Mouse (Mus musculus) heart, postnatal 0 days (tissue): ENCODE measurements around the gene Spryd4. TPM values are rescaled to one million over a fixed set of nuclear protein-coding genes. Genes with fewer than 3 reads are reported as not detected.

Experiments used
- ATAC-seq: fragments of 200-750 bp; cut with Nextera tagmentation; 2 replicates; pipeline ENCODE4 v1.8.0; 2017; ENCODE audit warnings: low read depth, moderate number of reproducible peaks, moderate library complexity; ENCODE audit not compliant: insufficient read depth
- DNase-seq: peaks from one replicate; pipeline ENCODE4 v3.0.0-alpha.2; 2016; ENCODE audit warnings: low spot score
- H3K27ac ChIP-seq: fragments of 300-500 bp; sonication (generic); 2 replicates; pipeline ENCODE4 v1.5.1; 2014; ENCODE audit warnings: low read depth, mild to moderate bottlenecking
- H3K27me3 ChIP-seq: fragments of 300-500 bp; sonication (generic); 2 replicates; pipeline ENCODE4 v1.6.1; 2014; ENCODE audit warnings: low read length, mixed read lengths; ENCODE audit not compliant: control insufficient read depth, insufficient read depth
- H3K36me3 ChIP-seq: fragments of 300-500 bp; sonication (generic); replicated peaks from 2 replicates; pipeline ENCODE4 v1.6.1; 2014; ENCODE audit warnings: low read length, mixed read lengths; ENCODE audit not compliant: control insufficient read depth, insufficient read depth
- H3K4me1 ChIP-seq: fragments of 300-500 bp; sonication (generic); 2 replicates; pipeline ENCODE4 v1.6.1; 2014; ENCODE audit warnings: antibody characterized with exemption; ENCODE audit not compliant: control insufficient read depth, insufficient read depth
- H3K4me2 ChIP-seq: fragments of 300-500 bp; sonication (generic); 2 replicates; pipeline ENCODE4 v1.6.1; 2014; ENCODE audit warnings: low read depth, mild to moderate bottlenecking, low read length, moderate library complexity
- H3K4me3 ChIP-seq: fragments of 300-500 bp; sonication (generic); 2 replicates; pipeline ENCODE4 v1.5.1; 2014; ENCODE audit warnings: low read depth, low read length
- H3K9ac ChIP-seq: fragments of 300-500 bp; sonication (generic); replicated peaks from 2 replicates; pipeline ENCODE4 v1.6.1; 2014; ENCODE audit warnings: low read depth, low read length, mixed read lengths
- H3K9me3 ChIP-seq: fragments of 300-500 bp; sonication (generic); replicated peaks from 2 replicates; pipeline ENCODE4 v1.6.1; 2016; ENCODE audit warnings: low read length; ENCODE audit not compliant: control insufficient read depth
- CTCF ChIP-seq: IDR thresholded peaks from 2 replicates; pipeline ENCODE4 v1.5.1; 2016; ENCODE audit warnings: antibody characterized with exemption, control low read depth, low read depth
- EP300 ChIP-seq: IDR thresholded peaks from 2 replicates; pipeline ENCODE4 v1.6.1; 2016; ENCODE audit warnings: antibody characterized with exemption, low read depth
- WGBS: fragments of 180-500 bp; shearing (Covaris S2); extraction: QIAGEN DNeasy Blood & Tissue Kit; methylation state at CpG from one replicate; pipeline ENCODE4 v1.1.7; 2014; 5-methylcytosine and 5-hydroxymethylcytosine counted together
- polyA plus RNA-seq: library from polyadenylated mRNA; unstranded; fragments of >200 nt; fragmentation: Nextera tagmentation; extraction: Ambion mirVana; gene quantifications from 2 replicates; pipeline ENCODE4 v1.2.1, GENCODE M21; 2015
- total RNA-seq: library from RNA; depleted of rRNA; stranded (reverse); fragments of >200 nt; gene quantifications from 2 replicates; pipeline ENCODE4 v1.2.3, GENCODE M21; 2014; ENCODE audit warnings: low replicate concordance

The Spryd4 gene
- total and polyA plus RNA-seq, 2 experiments from 2014 or later: 50.1 to 93.1 TPM

DNA sequence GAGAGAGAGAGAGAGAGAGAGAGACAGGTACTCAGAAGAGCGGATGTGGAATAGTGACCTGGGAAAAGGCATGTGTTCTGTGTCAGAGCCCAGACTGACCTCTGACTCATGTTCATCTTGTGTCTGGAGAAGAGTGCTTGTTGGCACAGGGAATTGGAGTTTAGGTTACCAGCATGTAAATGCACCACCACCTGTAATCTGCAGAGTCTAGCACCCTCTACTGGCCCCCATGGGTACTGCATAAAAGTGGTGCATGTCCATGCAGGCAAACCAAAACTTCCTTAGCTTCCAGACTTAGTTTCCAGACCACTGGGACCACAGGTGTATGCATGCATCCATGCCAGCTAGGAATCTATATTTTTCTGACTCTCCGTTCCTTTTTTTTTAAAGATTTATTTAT is 25.6 kb downstream of the Spryd4 start:
- no peaks in the 10 kb centered on the region for H3K4me1 ChIP-seq
- H3K9ac ChIP-seq: no peak overlapping the region
- H3K4me3 ChIP-seq: no peak overlapping the region
- no peaks in the 10 kb centered on the region for H3K36me3 ChIP-seq
- no peak overlapping the region for H3K27ac ChIP-seq
- WGBS: 44% methylated on average over 2 of the region's 2 CpGs
- DNase-seq (peak; percentile 89), ATAC-seq (peak; percentile 71)
- H3K9me3 ChIP-seq: no peaks in the 10 kb centered on the region
- no peaks in the 10 kb centered on the region for H3K27me3 ChIP-seq
- no peak overlapping the region for H3K4me2 ChIP-seq
- no peak for TF ChIP-seq EP300
- peak; percentile 97 for TF ChIP-seq CTCF

DNA sequence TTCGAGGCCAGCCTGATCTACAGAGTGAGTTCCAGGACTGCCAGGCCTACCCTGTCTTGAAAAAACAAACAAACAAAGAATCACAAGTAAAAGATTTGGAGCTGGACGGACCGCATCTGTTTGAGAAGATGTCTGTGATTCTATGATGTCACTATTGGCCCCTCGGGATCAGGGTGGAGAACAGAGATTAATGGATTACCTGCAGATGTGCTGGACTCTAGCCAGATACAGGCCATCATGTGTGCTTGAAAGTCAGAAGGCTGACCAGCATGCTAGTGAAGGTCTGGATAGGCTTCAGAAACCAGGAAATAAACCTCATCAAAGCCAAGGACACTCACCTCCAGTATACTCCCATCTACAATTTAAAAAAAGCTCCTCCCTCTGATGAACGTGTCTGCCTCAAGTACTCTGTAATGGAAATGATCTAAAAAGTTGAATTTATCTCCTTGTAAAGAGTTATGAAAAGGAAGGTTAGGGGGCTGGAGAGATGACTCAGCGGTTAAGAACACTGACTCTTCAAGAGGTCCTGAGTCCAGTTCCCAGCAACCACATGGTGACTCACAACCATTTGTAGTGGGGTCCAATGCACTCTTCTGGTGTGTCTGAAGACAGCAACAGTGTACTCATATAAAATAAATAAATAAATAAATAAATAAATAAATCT is 26.2 kb downstream of the Spryd4 start:
- no peak for DNase-seq

DNA sequence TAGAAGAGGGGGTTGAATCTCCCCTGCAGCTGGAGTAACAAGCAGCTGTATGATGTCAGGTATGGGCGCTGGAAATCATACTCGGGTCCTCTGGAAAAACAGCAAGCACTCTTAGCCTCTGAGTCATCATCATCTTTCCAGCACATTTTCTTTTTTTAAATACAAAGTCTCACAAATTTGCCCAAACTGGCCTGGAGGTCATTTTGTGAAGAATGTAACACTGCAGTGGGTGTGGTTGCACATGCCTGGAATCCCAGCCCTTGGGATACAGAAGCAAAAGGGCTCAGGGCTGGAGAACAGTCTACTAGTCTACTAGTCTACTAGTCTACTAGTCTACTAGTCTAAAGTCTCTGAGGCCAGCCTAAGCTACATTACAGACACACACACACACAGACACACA is 27.3 kb downstream of the Spryd4 start:
- H3K4me1 ChIP-seq: no peaks in the 10 kb centered on the region
- no peak overlapping the region for H3K4me2 ChIP-seq
- TF ChIP-seq EP300 (no peak), CTCF (no peak)
- H3K9me3 ChIP-seq: no peaks in the 10 kb centered on the region
- H3K27me3 ChIP-seq: no peaks in the 10 kb centered on the region
- 74% methylated on average over 2 of the region's 2 CpGs for WGBS
- no peak for ATAC-seq
- no peak overlapping the region for H3K4me3 ChIP-seq
- H3K36me3 ChIP-seq: no peaks in the 10 kb centered on the region
- H3K27ac ChIP-seq: no peak overlapping the region
- DNase-seq: no peak
- no peak overlapping the region for H3K9ac ChIP-seq

More for the DNA sequence above, 26.2 kb downstream of the Spryd4 start:
- no peaks in the 10 kb centered on the region for H3K36me3 ChIP-seq
- H3K9ac ChIP-seq: no peak overlapping the region
- H3K9me3 ChIP-seq: no peaks in the 10 kb centered on the region
- no peak overlapping the region for H3K4me2 ChIP-seq
- H3K4me3 ChIP-seq: no peak overlapping the region
- 78% methylated on average over 6 of the region's 6 CpGs for WGBS
- H3K27me3 ChIP-seq: no peaks in the 10 kb centered on the region
- H3K27ac ChIP-seq: no peak overlapping the region
- H3K4me1 ChIP-seq: no peaks in the 10 kb centered on the region
- ATAC-seq: 0 out of 2 replicates have a peak, but pooled peaks have one; percentile 12
- TF ChIP-seq CTCF: no peak
- no peak for TF ChIP-seq EP300

- Histone ChIP-seq H3K36me3 (no peaks in the 10 kb centered on the region), H3K27ac (peak within 1 kb of the TSS; percentile 87), H3K27me3 (no peaks in the 10 kb centered on the region), H3K4me3 (peak within 1 kb of the TSS; percentile 46), H3K9ac (peak within 1 kb of the TSS; percentile 49), H3K9me3 (no peaks in the 10 kb centered on the region), H3K4me2 (peak within 1 kb of the TSS; percentile 62), H3K4me1 (peaks cover 6% of the 10 kb centered on the region; the same call in 1 of the 2 replicates)
- TF ChIP-seq EP300: no peak; the same call in 1 of the 2 replicates
- no peak for TF ChIP-seq CTCF
- ATAC-seq (peak; percentile 54; the same call in 1 of the 2 replicates), DNase-seq (peak; percentile 70)
- WGBS: 1% methylated on average over 6 of the region's 6 CpGs
Measured at GRCm38 (mm10) chr10:128179989-128180388, 31.6 kb downstream of the Spryd4 start, which contains the start of gene Rbms2. TSS of gene Rbms2 (minus strand) at chr10:128180297.

DNA sequence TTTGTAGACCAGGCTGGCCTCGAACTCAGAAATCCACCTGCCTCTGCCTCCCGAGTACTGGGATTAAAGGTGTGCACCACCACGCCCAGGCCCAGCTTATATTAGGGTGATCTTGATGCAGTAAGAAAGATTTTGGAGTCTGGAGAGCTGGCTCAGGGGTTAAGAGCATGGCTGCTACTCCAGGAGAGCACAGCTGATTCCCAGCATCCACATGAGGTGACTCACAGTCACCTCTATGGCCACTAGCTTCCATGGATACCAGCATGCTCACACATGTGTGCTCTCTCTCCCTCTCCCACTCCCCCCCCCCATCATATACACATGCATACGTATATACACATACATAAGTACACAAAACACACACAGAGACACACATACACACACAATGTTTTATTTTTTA is 34.3 kb downstream of the Spryd4 start:
- peak overlapping the region; percentile 20; the same call in 1 of the 2 replicates for H3K27ac ChIP-seq
- H3K4me3 ChIP-seq: no peak overlapping the region
- H3K4me1 ChIP-seq: peaks cover 13% of the 10 kb centered on the region
- ATAC-seq: no peak
- no peaks in the 10 kb centered on the region for H3K9me3 ChIP-seq
- 84% methylated on average over 4 of the region's 4 CpGs for WGBS
- H3K4me2 ChIP-seq: no peak overlapping the region
- H3K27me3 ChIP-seq: no peaks in the 10 kb centered on the region
- TF ChIP-seq CTCF (no peak), EP300 (no peak)
- H3K9ac ChIP-seq: no peak overlapping the region
- DNase-seq: no peak
- H3K36me3 ChIP-seq: no peaks in the 10 kb centered on the region
